Mouse (Mus musculus) cortical plate, adult 2 months (tissue): Measurements from ENCODE around the gene Map3k14.

ENCODE experiments used
- CTCF ChIP-seq: fragments of 200-500 bp; IDR thresholded peaks from 2 replicates; pipeline ENCODE4 v1.5.1; 2011; ENCODE audit warnings: mild to moderate bottlenecking, control low read depth, low read length; ENCODE audit not compliant: insufficient read depth; ENCODE audit errors: extremely low read depth
- POLR2A ChIP-seq: fragments of 200-500 bp; IDR thresholded peaks from 2 replicates; pipeline ENCODE4 v1.6.1; 2011; ENCODE audit warnings: mild to moderate bottlenecking, low read length, control low read depth; ENCODE audit not compliant: insufficient read depth; ENCODE audit errors: extremely low read depth

- no peak for TF ChIP-seq CTCF
- no peak for TF ChIP-seq POLR2A
Observed at GRCm38 (mm10) chr11:103234447-103234846, 32.8 kb downstream of the Map3k14 start.
